Mouse (Mus musculus) G1E (cell line): ENCODE data around the gene Ptpn3. TPM values are rescaled to one million over a fixed set of nuclear protein-coding genes. Genes with fewer than 3 reads are reported as not detected.

Source experiments
- ATAC-seq: 2 replicates; pipeline ENCODE4 v1.8.0; 2016; ENCODE audit warnings: mild to moderate bottlenecking; ENCODE audit not compliant: insufficient number of reproducible peaks, poor library complexity, low FRiP score, severe bottlenecking; ENCODE audit errors: extremely low read depth
- DNase-seq: peaks from one replicate; pipeline ENCODE4 v3.0.0; 2012; ENCODE audit warnings: low spot score
- H3K27me3 ChIP-seq: 2 replicates; pipeline ENCODE4 v1.6.1; 2012; ENCODE audit warnings: mild to moderate bottlenecking, low read length, inconsistent platforms; ENCODE audit not compliant: insufficient read depth
- H3K36me3 ChIP-seq: replicated peaks from 2 replicates; pipeline ENCODE3; 2012; ENCODE audit warnings: mild to moderate bottlenecking, inconsistent platforms
- H3K4me1 ChIP-seq: 2 replicates; pipeline ENCODE4 v1.6.1; 2012; ENCODE audit warnings: low read depth, low read length, inconsistent platforms, mixed read lengths; ENCODE audit not compliant: insufficient read depth
- H3K4me3 ChIP-seq: 2 replicates; pipeline ENCODE4 v1.5.1; 2012; ENCODE audit warnings: low read depth, mild to moderate bottlenecking, inconsistent platforms, low read length, moderate library complexity, mixed read lengths
- H3K9me3 ChIP-seq: replicated peaks from 2 replicates; pipeline ENCODE4 v1.6.1; 2012; ENCODE audit warnings: inconsistent platforms
- CTCF ChIP-seq: IDR thresholded peaks from 2 replicates; pipeline ENCODE4 v1.5.1; 2012; ENCODE audit warnings: low read depth, low read length, inconsistent platforms, mixed read lengths
- GATA1 ChIP-seq: IDR thresholded peaks from 2 replicates; pipeline ENCODE4 v1.6.1; 2012; ENCODE audit warnings: borderline replicate concordance, low read length, inconsistent platforms, mixed read lengths
- GATA2 ChIP-seq: IDR thresholded peaks from 2 replicates; pipeline ENCODE4 v1.6.1; 2012; ENCODE audit warnings: low read depth, low read length, inconsistent platforms, borderline replicate concordance
- POLR2AphosphoS5 ChIP-seq: IDR thresholded peaks from 2 replicates; pipeline ENCODE4 v1.6.1; 2012; ENCODE audit warnings: low read depth, low read length, inconsistent platforms; ENCODE audit not compliant: insufficient replicate concordance
- TAL1 ChIP-seq: conservative IDR thresholded peaks from 2 replicates; pipeline ENCODE4 v1.6.1; 2012; ENCODE audit warnings: low read depth, low read length, inconsistent platforms, mixed read lengths
- polyA plus RNA-seq: library from polyadenylated mRNA; stranded (reverse); fragments of >175 nt; gene quantifications from 2 replicates; pipeline ENCODE4 v1.2.3, GENCODE M21; 2012
- total RNA-seq, 2 experiments: library from RNA; stranded (forward) in 1 of 2; stranded (reverse) in 1 of 2; fragments of 200-1000 nt in 1 of 2; fragments of >200 nt in 1 of 2; fragmentation: Nextera tagmentation in 1 of 2; gene quantifications; 2 replicates each; pipeline ENCODE4 v1.2.3; 2014 to 2017

The Ptpn3 gene
- total and polyA plus RNA-seq, 3 experiments, result under 0.01 TPM; not detected in 2

DNA sequence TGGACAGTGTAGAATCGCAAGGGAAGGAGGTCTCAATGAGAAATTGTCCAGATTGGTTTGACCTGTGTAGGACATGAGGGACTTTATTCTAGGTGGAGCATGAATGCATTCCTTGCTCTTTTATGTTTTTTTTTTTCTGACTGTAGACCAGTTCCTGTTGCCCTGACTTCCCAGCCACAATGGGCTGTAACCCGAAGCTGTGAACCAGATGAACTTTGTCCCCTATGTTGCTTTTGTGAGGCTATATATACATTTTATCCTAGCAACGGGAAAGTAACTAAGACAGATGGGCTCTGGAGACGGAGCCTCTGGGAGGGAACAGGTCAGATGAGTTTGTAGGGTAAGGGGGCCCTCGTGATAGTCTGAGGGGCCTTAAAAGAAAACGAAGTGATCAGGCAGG is 115.6 kb downstream of the Ptpn3 start:
- Histone ChIP-seq H3K4me1 (no peaks in the 10 kb centered on the region), H3K27me3 (no peaks in the 10 kb centered on the region), H3K9me3 (peaks cover 71% of the 10 kb centered on the region), H3K4me3 (no peak overlapping the region), H3K36me3 (no peaks in the 10 kb centered on the region)
- ATAC-seq (no peak), DNase-seq (no peak)
- TF ChIP-seq POLR2AphosphoS5 (no peak), GATA2 (no peak), GATA1 (no peak), CTCF (no peak), TAL1 (no peak)

DNA sequence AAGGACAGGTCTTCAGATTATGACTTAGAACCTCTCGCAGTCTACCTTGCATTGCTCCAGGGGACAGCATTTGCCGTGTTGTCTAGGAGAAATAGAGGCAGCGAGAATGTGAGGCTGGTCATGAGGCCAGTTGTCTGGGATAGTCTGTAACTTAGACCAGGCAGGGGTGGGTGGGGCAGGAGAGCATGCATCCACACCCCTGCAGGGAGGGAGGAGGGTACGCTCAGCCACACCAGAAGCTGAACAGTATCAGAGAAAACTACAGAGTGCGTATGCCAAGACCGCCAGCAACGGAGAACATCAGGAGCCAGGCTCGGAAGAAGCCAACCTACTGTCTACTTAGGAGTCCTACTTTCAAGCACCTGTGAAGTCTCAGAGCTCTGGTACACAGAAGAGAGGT is 116.2 kb downstream of the Ptpn3 start:
- H3K4me1 ChIP-seq, result no peaks in the 10 kb centered on the region
- no peak for DNase-seq
- H3K27me3 ChIP-seq, result no peaks in the 10 kb centered on the region
- H3K36me3 ChIP-seq, result no peaks in the 10 kb centered on the region
- no peak overlapping the region for H3K4me3 ChIP-seq
- ATAC-seq, result no peak
- TF ChIP-seq CTCF (no peak), GATA1 (no peak), TAL1 (no peak), GATA2 (no peak)
- H3K9me3 ChIP-seq, result peaks cover 71% of the 10 kb centered on the region

DNA sequence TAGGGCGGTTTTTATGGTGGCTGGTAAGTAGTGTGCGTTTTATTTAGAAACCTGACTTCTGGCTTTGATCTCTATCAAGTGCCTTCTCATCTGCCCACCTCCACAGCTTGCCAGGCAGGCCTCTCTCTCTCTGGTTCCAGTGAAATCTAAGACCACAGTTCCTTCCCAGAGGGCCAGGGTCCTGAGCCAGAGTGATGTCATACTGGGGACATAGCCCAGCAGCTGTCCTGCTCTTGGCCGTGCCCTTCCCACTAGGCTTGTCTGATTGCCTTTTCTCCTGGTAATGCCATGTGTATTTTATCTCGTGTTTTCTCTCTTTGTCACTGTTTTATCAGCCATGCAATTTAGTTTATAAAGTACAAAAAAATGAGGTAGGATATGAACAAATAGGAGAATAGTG is 118.1 kb downstream of the Ptpn3 start:
- TF ChIP-seq POLR2AphosphoS5, result no peak
- TF ChIP-seq TAL1, result no peak
- TF ChIP-seq GATA1, result no peak
- TF ChIP-seq GATA2, result no peak
- TF ChIP-seq CTCF, result no peak
- H3K4me3 ChIP-seq, result no peak overlapping the region
- H3K9me3 ChIP-seq, result peaks cover 66% of the 10 kb centered on the region
- ATAC-seq (no peak), DNase-seq (no peak)
- H3K36me3 ChIP-seq, result no peaks in the 10 kb centered on the region
- H3K27me3 ChIP-seq, result no peaks in the 10 kb centered on the region
- no peaks in the 10 kb centered on the region for H3K4me1 ChIP-seq

DNA sequence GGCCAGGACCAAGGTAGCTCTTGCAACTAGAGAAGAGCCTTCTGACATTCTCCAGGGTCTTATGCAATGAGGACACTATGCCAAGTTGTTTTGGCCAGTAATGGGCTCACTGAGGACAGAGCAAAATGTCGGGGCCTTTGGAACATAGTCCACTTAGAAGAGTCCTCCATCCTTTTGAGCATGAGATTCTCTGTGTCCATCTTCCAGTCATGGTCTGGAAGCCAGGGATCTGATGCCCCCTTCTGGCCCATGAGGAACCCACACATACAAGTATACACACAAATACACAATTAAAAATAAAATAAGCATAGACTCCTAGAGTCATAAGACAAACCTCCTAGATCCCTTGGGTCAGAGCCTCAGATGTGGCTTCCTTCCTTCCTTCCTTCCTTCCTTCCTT is 120.1 kb downstream of the Ptpn3 start:
- Histone ChIP-seq H3K36me3 (no peaks in the 10 kb centered on the region), H3K27me3 (no peaks in the 10 kb centered on the region), H3K4me3 (no peak overlapping the region), H3K4me1 (no peaks in the 10 kb centered on the region), H3K9me3 (peaks cover 61% of the 10 kb centered on the region)
- DNase-seq (no peak), ATAC-seq (no peak)
- TF ChIP-seq CTCF (no peak), POLR2AphosphoS5 (no peak), GATA2 (no peak), TAL1 (no peak), GATA1 (no peak)

DNA sequence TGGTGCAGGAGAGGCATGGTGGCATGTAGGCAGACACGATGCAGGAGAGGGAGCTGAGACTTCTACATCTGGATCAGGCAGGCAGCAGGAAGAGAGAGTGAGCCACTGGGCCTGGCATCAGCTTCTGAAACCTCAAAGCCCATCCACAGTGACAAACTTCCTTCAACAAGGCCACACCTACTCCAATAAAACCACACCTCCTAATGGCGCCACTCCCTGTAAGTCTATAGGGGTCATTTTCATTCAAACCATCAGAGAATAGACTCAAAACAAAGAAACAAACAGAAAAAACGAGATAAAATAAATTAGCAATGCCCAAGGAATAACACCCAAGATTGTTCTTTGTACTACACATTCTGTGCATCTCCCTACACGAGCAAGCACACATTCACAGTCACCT is 122.8 kb downstream of the Ptpn3 start:
- no peak for DNase-seq
- Histone ChIP-seq H3K4me3 (no peak overlapping the region), H3K36me3 (no peaks in the 10 kb centered on the region), H3K4me1 (no peaks in the 10 kb centered on the region), H3K9me3 (peaks cover 52% of the 10 kb centered on the region), H3K27me3 (no peaks in the 10 kb centered on the region)
- ATAC-seq, result no peak
- TF ChIP-seq POLR2AphosphoS5 (no peak), CTCF (no peak), GATA2 (no peak), TAL1 (no peak), GATA1 (no peak)

DNA sequence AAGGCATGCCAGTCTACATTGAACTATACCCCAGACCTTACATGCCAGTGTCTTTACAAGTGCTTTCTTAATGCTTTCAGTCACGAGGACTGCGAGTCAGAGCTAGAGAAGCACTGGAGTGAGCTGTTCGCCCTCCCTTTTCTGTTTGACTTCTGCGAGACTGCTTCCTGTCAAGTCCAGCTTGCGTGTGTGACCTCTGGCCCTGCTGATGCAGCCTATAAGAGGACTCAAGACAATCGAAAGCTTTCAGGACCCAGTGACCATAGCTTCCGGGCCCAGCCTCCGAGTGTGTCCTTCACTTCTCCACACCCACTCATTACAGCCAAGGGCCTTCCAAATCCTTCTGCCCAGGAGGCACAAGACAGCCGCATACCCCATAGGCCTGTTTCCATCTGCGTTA is 126.3 kb downstream of the Ptpn3 start:
- no peak overlapping the region for H3K4me3 ChIP-seq
- TF ChIP-seq CTCF (no peak), GATA2 (no peak), TAL1 (no peak), POLR2AphosphoS5 (no peak), GATA1 (no peak)
- H3K36me3 ChIP-seq, result no peaks in the 10 kb centered on the region
- peaks cover 55% of the 10 kb centered on the region for H3K9me3 ChIP-seq
- ATAC-seq, result no peak
- DNase-seq, result no peak
- H3K4me1 ChIP-seq, result no peaks in the 10 kb centered on the region
- H3K27me3 ChIP-seq, result no peaks in the 10 kb centered on the region

GRCm38 (mm10) chr4:57172861-57173260 is 128.8 kb downstream of the Ptpn3 start:
- Histone ChIP-seq H3K36me3 (no peaks in the 10 kb centered on the region), H3K27me3 (no peaks in the 10 kb centered on the region), H3K9me3 (peaks cover 60% of the 10 kb centered on the region), H3K4me3 (no peak overlapping the region), H3K4me1 (no peaks in the 10 kb centered on the region)
- no peak for TF ChIP-seq GATA1
- no peak for TF ChIP-seq TAL1
- TF ChIP-seq GATA2, result no peak
- TF ChIP-seq POLR2AphosphoS5, result no peak
- no peak for TF ChIP-seq CTCF
- no peak for ATAC-seq
- DNase-seq, result no peak
